Comparison of ENCODE assay signal across 8 mouse cellular contexts in the genomic region with DNA sequence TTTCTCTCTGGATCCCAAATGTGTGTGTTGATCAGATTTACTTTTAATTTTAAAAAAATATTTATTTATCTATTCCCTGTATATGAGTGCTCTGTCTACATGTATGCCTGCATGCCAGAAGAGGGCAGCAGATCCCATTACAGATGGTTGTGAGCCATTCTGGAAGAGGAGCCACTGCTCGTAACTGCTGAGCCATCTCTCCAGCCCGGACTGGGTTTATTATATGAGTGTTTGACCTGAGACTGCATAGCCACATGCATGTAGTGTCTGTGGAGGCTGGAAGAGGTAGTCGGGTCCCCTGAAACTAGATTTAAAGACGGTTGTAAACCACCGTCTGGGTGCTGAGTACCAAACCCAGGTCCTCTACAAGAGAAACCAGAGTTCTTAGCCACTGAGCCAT. TPM values are rescaled to one million over a fixed set of nuclear protein-coding genes. Genes with fewer than 3 reads are reported as not detected.
DNase-seq lines count a peak whose midpoint lies in the region; ATAC-seq lines count a peak whose summit lies in the region.
"Had no signal": no experiment of that assay in that cellular context is flagged by ENCODE, and none has a peak within 500 bp of the region (broad histone marks: within the 10 kb centered on the region; RNA-seq: fewer than 3 reads in every experiment).

No protein-coding gene starts in this region.

- peak overlapping the region in 1 of 2 experiments; percentile 70; a peak in 1 of 4 replicates for H3K27ac ChIP-seq in heart, embryonic 14.5 days (replicated peaks in 1 of 2; ENCODE audit: control insufficient read depth in 1 of 2, insufficient read depth in 1 of 2, low read depth in 2 of 2, low read length in 2 of 2)

- no peaks in the 10 kb centered on the region for H3K27me3 ChIP-seq in heart, embryonic 14.5 days (ENCODE audit: control insufficient read depth, insufficient read depth, low read length)

- H3K9ac ChIP-seq in heart, embryonic 14.5 days (ENCODE audit: low read length) = no peak overlapping the region

- no peaks in the 10 kb centered on the region for H3K36me3 ChIP-seq in heart, embryonic 14.5 days (ENCODE audit: control insufficient read depth, insufficient read depth, low read length)

- peak overlapping the region in 1 of 2 experiments; percentile 64; a peak in 2 of 4 replicates for H3K4me3 ChIP-seq in heart, embryonic 14.5 days (ENCODE audit: control insufficient read depth in 1 of 2, insufficient read depth in 1 of 2, low read depth in 1 of 2, low read length in 2 of 2)

- H3K4me1 ChIP-seq in heart, embryonic 14.5 days (ENCODE audit: control insufficient read depth in 2 of 2, insufficient read depth in 2 of 2, low read length in 2 of 2) = peaks cover 5 to 24% of the 10 kb centered on the region in 2 experiments

- no peak for ATAC-seq in heart, embryonic 14.5 days (ENCODE audit: insufficient number of reproducible peaks, insufficient read depth, low FRiP score, low read depth)
- ATAC-seq in megakaryocyte progenitor cell, adult 5-6 weeks (replicated peaks; ENCODE audit: poor library complexity) = peak; percentile 33

- no peaks in the 10 kb centered on the region for H3K9me3 ChIP-seq in heart, embryonic 14.5 days (ENCODE audit: control insufficient read depth, low read length)

- 58% methylated on average over 5 of the region's 5 CpGs for WGBS in heart, embryonic 14.5 days

- DNase-seq in urinary bladder, postnatal 14 days (ENCODE audit: low spot score) = peak; percentile 49
- no peak for DNase-seq in urinary bladder, postnatal 36 days (ENCODE audit: low spot score in 2 of 2)
- peak; percentile 69 for DNase-seq in cerebellum, postnatal 10 days
- peak; percentile 67 to 76 for DNase-seq in kidney, postnatal 25 days
- peak; percentile 27 for DNase-seq in thymus, postnatal 0 days (ENCODE audit: low spot score)

- peak overlapping the region; percentile 79 for H3K4me2 ChIP-seq in heart, embryonic 14.5 days (ENCODE audit: low read length)

RNA-seq across cellular contexts. Expression of a gene that starts 5.0 kb away (rescaled TPM):
- polyA plus RNA-seq in heart, embryonic 14.5 days (2014; fragmentation: Nextera tagmentation; extraction: Ambion mirVana) = 4.2 and 4.3 TPM in 2 replicates
- 9.1 and 13.4 TPM in 2 replicates for total RNA-seq in megakaryocyte progenitor cell, adult 5-6 weeks (2015)
- total RNA-seq in megakaryocyte progenitor cell, adult 5-6 weeks (2017) = 34.9 and 98.1 TPM in 2 replicates
- polyA plus RNA-seq in thymus, postnatal 0 days (2015; fragmentation: Nextera tagmentation; extraction: Ambion mirVana) = 19.9 and 22.0 TPM in 2 replicates

RNA-seq across cellular contexts. Expression of a gene that starts 11.9 kb away (rescaled TPM):
- polyA plus RNA-seq in heart, embryonic 14.5 days (2014; fragmentation: Nextera tagmentation; extraction: Ambion mirVana) = 1.1 and 1.5 TPM in 2 replicates
- total RNA-seq in megakaryocyte progenitor cell, adult 5-6 weeks (2015) = 2.4 and 3.1 TPM in 2 replicates
- total RNA-seq in megakaryocyte progenitor cell, adult 5-6 weeks (2017) = 7.3 and 8.7 TPM in 2 replicates
- 0.72 and 0.81 TPM in 2 replicates for polyA plus RNA-seq in thymus, postnatal 0 days (2015; fragmentation: Nextera tagmentation; extraction: Ambion mirVana)

RNA-seq across cellular contexts. Expression of a gene that starts 20.6 kb away (rescaled TPM):
- 0.05 TPM in 1 of 2 replicates, not detected in the other for polyA plus RNA-seq in heart, embryonic 14.5 days (2014; fragmentation: Nextera tagmentation; extraction: Ambion mirVana)
- 0.05 TPM in 1 of 2 replicates, not detected in the other for total RNA-seq in megakaryocyte progenitor cell, adult 5-6 weeks (2015)
- total RNA-seq in megakaryocyte progenitor cell, adult 5-6 weeks (2017) = not detected in 2 replicates
- polyA plus RNA-seq in thymus, postnatal 0 days (2015; fragmentation: Nextera tagmentation; extraction: Ambion mirVana) = not detected in 2 replicates

RNA-seq across cellular contexts. Expression of a gene that starts 41.2 kb away (rescaled TPM):
- 0.20 TPM in 1 of 2 replicates, not detected in the other for polyA plus RNA-seq in heart, embryonic 14.5 days (2014; fragmentation: Nextera tagmentation; extraction: Ambion mirVana)
- total RNA-seq in megakaryocyte progenitor cell, adult 5-6 weeks (2015) = not detected in 2 replicates
- not detected in 2 replicates for total RNA-seq in megakaryocyte progenitor cell, adult 5-6 weeks (2017)
- 0.10 TPM in 2 replicates for polyA plus RNA-seq in thymus, postnatal 0 days (2015; fragmentation: Nextera tagmentation; extraction: Ambion mirVana)
- polyA plus RNA-seq: large intestine, adult 2 months had no signal

RNA-seq across cellular contexts. Expression of a gene that starts 49.9 kb away (rescaled TPM):
- 2.1 and 3.1 TPM in 2 replicates for polyA plus RNA-seq in heart, embryonic 14.5 days (2014; fragmentation: Nextera tagmentation; extraction: Ambion mirVana)
- 7.4 and 8.0 TPM in 2 replicates for total RNA-seq in megakaryocyte progenitor cell, adult 5-6 weeks (2015)
- total RNA-seq in megakaryocyte progenitor cell, adult 5-6 weeks (2017) = 1.9 and 2.7 TPM in 2 replicates
- 2.7 and 3.1 TPM in 2 replicates for polyA plus RNA-seq in thymus, postnatal 0 days (2015; fragmentation: Nextera tagmentation; extraction: Ambion mirVana)

Comparison
In these comparisons a context has a peak if more than half of its experiments do, and no peak if none do; other contexts are left out.
1. DNase-seq: peak in urinary bladder, postnatal 14 days (single experiment), cerebellum, postnatal 10 days (2 of 2), kidney, postnatal 25 days (2 of 2) and thymus, postnatal 0 days (single experiment); none in urinary bladder, postnatal 36 days (0 of 2).